Mouse (Mus musculus) megakaryocyte, embryonic 14.5 days (primary cell): ENCODE measurements at regions not wholly inside any gene's neighbourhood (a gene's known extent, or its start where the extent isn't known, plus 50 kb on each side); places are given as distances from the start of the nearest gene placed in this dataset.

ENCODE experiments used
- H3K27me3 ChIP-seq: replicated peaks from 2 replicates; pipeline ENCODE3; 2012; ENCODE audit warnings: inconsistent platforms
- H3K36me3 ChIP-seq: replicated peaks from 2 replicates; pipeline ENCODE3; 2012; ENCODE audit warnings: low read length, inconsistent platforms, mixed read lengths
- H3K4me1 ChIP-seq: 2 replicates; pipeline ENCODE4 v1.6.1; 2012; ENCODE audit warnings: inconsistent platforms
- H3K4me3 ChIP-seq: replicated peaks from 2 replicates; pipeline ENCODE3; 2012; ENCODE audit warnings: moderate library complexity, mild to moderate bottlenecking, inconsistent platforms
- H3K9me3 ChIP-seq: 2 replicates; pipeline ENCODE4 v1.6.1; 2012; ENCODE audit warnings: inconsistent platforms
- FLI1 ChIP-seq: IDR thresholded peaks from 2 replicates; pipeline ENCODE4 v1.6.1; 2012; ENCODE audit warnings: low read length, inconsistent platforms, mixed read lengths
- GATA1 ChIP-seq: IDR thresholded peaks from 3 replicates; pipeline ENCODE4 v1.6.1; 2012; ENCODE audit warnings: mixed read lengths, low read length, inconsistent platforms, borderline replicate concordance

DNA sequence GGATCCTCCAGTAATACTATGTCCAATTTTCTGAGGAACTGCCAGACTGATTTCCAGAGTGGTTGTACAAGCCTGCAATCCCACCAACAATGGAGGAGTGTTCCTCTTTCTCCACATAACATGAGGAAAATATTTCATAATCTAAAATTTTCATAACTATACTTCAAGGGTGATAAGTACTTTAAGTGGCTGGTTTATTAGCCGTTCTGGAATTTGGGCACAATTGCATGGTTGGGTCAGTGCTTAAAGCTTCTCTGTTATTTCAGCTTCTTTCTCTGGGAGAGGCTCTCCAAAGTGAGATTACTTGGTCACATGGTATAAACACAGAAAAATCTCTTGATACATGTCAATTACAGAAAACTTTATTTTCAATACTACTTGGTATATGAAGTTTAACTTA lies 2115.9 kb downstream of the 4930444P10Rik start:
- Histone ChIP-seq H3K4me1 (no peaks in the 10 kb centered on the region), H3K9me3 (no peaks in the 10 kb centered on the region), H3K27me3 (no peaks in the 10 kb centered on the region), H3K36me3 (no peaks in the 10 kb centered on the region), H3K4me3 (no peak overlapping the region)
- TF ChIP-seq GATA1 (no peak), FLI1 (no peak)

- no peak overlapping the region for H3K4me3 ChIP-seq
- H3K27me3 ChIP-seq, result no peaks in the 10 kb centered on the region
- peaks cover 6% of the 10 kb centered on the region for H3K9me3 ChIP-seq
- no peaks in the 10 kb centered on the region for H3K36me3 ChIP-seq
- no peaks in the 10 kb centered on the region for H3K4me1 ChIP-seq
- no peak for TF ChIP-seq FLI1
Measured at GRCm38 (mm10) chr1:13949241-13949640, 2143.9 kb downstream of the 4930444P10Rik start.

- Histone ChIP-seq H3K4me3 (no peak overlapping the region), H3K27me3 (no peaks in the 10 kb centered on the region), H3K36me3 (no peaks in the 10 kb centered on the region), H3K9me3 (peaks cover 4% of the 10 kb centered on the region; the same call in 1 of the 2 replicates), H3K4me1 (no peaks in the 10 kb centered on the region)
- TF ChIP-seq FLI1, result no peak
- no peak for TF ChIP-seq GATA1
Measured at GRCm38 (mm10) chr1:13941351-13941750, 2151.8 kb downstream of the 4930444P10Rik start.

GRCm38 (mm10) chr1:13938344-13938743 lies 2154.8 kb downstream of the 4930444P10Rik start:
- no peak for TF ChIP-seq FLI1
- no peak for TF ChIP-seq GATA1
- H3K4me3 ChIP-seq, result no peak overlapping the region
- H3K9me3 ChIP-seq, result peaks cover 4% of the 10 kb centered on the region; the same call in 1 of the 2 replicates
- H3K4me1 ChIP-seq, result no peaks in the 10 kb centered on the region
- H3K27me3 ChIP-seq, result no peaks in the 10 kb centered on the region
- no peaks in the 10 kb centered on the region for H3K36me3 ChIP-seq

- Histone ChIP-seq H3K4me1 (no peaks in the 10 kb centered on the region), H3K27me3 (no peaks in the 10 kb centered on the region), H3K4me3 (no peak overlapping the region), H3K36me3 (no peaks in the 10 kb centered on the region), H3K9me3 (peaks cover 4% of the 10 kb centered on the region; the same call in 1 of the 2 replicates)
- TF ChIP-seq FLI1, result no peak
- no peak for TF ChIP-seq GATA1
Measured at GRCm38 (mm10) chr1:13935938-13936491, 2157.1 kb downstream of the 4930444P10Rik start.

- H3K36me3 ChIP-seq, result no peaks in the 10 kb centered on the region
- H3K9me3 ChIP-seq, result no peaks in the 10 kb centered on the region
- no peaks in the 10 kb centered on the region for H3K4me1 ChIP-seq
- no peak overlapping the region for H3K4me3 ChIP-seq
- no peak for TF ChIP-seq GATA1
- TF ChIP-seq FLI1, result no peak
- H3K27me3 ChIP-seq, result no peaks in the 10 kb centered on the region
Measured at GRCm38 (mm10) chr1:13928679-13929078, 2164.4 kb downstream of the 4930444P10Rik start.

DNA sequence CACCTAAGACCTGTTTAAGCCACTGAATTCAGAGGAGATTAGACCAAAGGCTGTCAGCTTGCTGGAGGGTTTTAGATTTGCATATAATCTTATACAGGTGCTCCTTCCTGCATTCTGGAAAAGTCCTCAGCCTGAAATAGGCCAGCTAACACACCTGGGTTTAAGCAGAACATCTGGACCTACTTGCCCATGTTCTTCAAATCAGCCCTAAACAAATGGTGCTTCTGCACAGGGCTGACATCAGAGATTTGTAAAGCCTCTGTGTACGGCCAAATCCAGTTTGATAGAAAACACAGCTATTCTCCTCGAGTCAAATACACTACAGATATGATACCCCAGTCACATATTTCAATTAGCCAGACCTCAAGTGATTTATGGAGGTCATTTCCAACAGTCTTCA lies 2165.2 kb downstream of the 4930444P10Rik start:
- Histone ChIP-seq H3K36me3 (no peaks in the 10 kb centered on the region), H3K27me3 (no peaks in the 10 kb centered on the region), H3K9me3 (no peaks in the 10 kb centered on the region), H3K4me3 (no peak overlapping the region), H3K4me1 (no peaks in the 10 kb centered on the region)
- TF ChIP-seq GATA1 (no peak), FLI1 (no peak)

- no peaks in the 10 kb centered on the region for H3K27me3 ChIP-seq
Measured at GRCm38 (mm10) chr1:13925994-13926393, 2167.1 kb downstream of the 4930444P10Rik start.

GRCm38 (mm10) chr1:13915216-13915615 lies 2177.9 kb downstream of the 4930444P10Rik start:
- H3K36me3 ChIP-seq, result no peaks in the 10 kb centered on the region
- TF ChIP-seq GATA1, result no peak
- TF ChIP-seq FLI1, result no peak
- H3K27me3 ChIP-seq, result no peaks in the 10 kb centered on the region
- H3K4me1 ChIP-seq, result no peaks in the 10 kb centered on the region
- no peaks in the 10 kb centered on the region; the same call in 1 of the 2 replicates for H3K9me3 ChIP-seq
- peak overlapping the region; percentile 51 for H3K4me3 ChIP-seq

More at GRCm38 (mm10) chr1:13925994-13926393, 2167.1 kb downstream of the 4930444P10Rik start:
- no peaks in the 10 kb centered on the region for H3K36me3 ChIP-seq
- no peaks in the 10 kb centered on the region for H3K4me1 ChIP-seq
- H3K4me3 ChIP-seq, result no peak overlapping the region
- no peak for TF ChIP-seq FLI1
- no peak for TF ChIP-seq GATA1
- H3K9me3 ChIP-seq, result no peaks in the 10 kb centered on the region

GRCm38 (mm10) chr1:13879126-13879525 lies 2214.0 kb downstream of the 4930444P10Rik start:
- no peaks in the 10 kb centered on the region for H3K36me3 ChIP-seq
- H3K4me3 ChIP-seq, result no peak overlapping the region
- no peaks in the 10 kb centered on the region for H3K4me1 ChIP-seq
- H3K9me3 ChIP-seq, result no peaks in the 10 kb centered on the region
- H3K27me3 ChIP-seq, result no peaks in the 10 kb centered on the region
- TF ChIP-seq FLI1 (no peak), GATA1 (no peak)

DNA sequence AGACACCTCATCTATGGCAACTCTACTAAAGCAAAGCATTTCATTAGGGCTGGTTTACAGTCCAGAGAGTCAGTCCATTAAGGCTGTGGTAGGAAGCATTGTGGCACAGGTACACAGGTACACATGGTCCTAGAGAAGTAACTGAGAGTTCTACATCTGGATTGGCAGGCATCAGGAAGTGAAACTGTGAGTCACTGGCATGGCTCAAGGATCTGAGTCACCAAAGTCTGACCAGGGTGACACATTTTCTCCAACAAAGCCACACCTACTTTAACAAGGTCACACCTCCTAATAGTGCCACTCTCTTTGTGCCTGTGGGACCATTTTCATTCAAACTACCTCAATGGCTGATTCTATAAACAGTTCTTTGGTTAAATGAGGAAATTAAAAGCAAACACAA lies 2219.2 kb downstream of the 4930444P10Rik start:
- Histone ChIP-seq H3K4me3 (no peak overlapping the region), H3K27me3 (no peaks in the 10 kb centered on the region), H3K9me3 (no peaks in the 10 kb centered on the region), H3K36me3 (no peaks in the 10 kb centered on the region), H3K4me1 (no peaks in the 10 kb centered on the region)
- TF ChIP-seq GATA1 (no peak), FLI1 (no peak)
